Mouse (Mus musculus): ENCODE measurements around the gene Pick1. TPM values are rescaled to one million over a fixed set of nuclear protein-coding genes. Genes with fewer than 3 reads are reported as not detected.

Gene Pick1
- 10 to 100 TPM; 33.6 to 35.0 TPM for total RNA-seq (2021)
- long read RNA-seq, experiment 1, transcript Pick1-201 (13 exons, 1,977 nt): major isoform, 10 of 24 reads
- long read RNA-seq, experiment 1, partial matches to known transcripts: 4 of 24 reads
- long read RNA-seq, experiment 1, other reads (novel, unspliced or antisense): 8 of 24 reads
- long read RNA-seq, experiment 2, transcript Pick1-201 (13 exons, 1,977 nt): major isoform, 23 of 38 reads
- long read RNA-seq, experiment 2, partial matches to known transcripts: 9 of 38 reads
- long read RNA-seq, experiment 2, other reads (novel, unspliced or antisense): 5 of 38 reads

DNA sequence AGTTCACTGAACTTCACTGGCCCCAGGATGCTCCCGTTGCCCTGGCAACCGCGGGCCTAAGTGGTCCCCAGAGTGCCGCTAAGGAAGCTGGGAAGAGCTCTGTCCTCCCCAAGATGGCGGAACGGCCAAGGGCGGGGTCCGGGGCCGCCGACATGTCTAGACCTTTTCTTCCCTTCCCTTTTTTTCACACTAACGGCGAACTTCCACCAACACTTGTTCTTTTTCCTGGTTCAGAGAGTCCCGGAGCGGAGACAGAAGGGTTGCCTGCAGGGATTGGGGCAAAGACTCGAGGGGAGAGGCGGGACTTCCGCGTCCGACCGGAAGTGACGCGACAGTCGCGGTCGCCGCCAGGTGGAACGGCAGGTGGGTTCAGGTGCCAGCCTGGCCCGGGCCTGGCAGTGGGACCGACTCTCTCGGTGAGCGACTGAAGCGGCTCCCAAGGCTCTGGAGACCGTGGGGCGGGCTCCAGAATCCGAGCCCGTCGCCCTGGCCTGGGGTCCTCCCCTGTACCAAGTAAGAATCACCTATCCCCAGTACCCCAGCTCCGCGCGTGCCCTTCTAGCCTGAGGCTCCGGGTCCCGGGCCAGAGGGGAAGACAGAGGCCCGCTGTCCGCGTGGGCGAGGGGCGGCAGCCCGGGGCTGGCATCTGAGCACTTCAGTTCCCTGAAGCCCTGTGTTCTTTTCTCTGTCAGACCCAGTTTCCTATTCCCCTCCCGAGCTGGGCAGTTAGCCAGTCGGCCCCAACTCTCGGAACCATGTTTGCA lies at the start of gene Pick1, which contains the start of gene Gm49486:
Gene Pick1, plus strand, starts transcription at position 116 of the 764 bp plus-strand sequence.
Gene Gm49486, plus strand, starts transcription at position 334 of the 764 bp plus-strand sequence.
- Histone ChIP-seq H3K4me3 (peak within 1 kb of the TSS; percentile 83), H3K27ac (peak within 1 kb of the TSS; percentile 98)
- no peak for TF ChIP-seq CTCF (IDR thresholded peaks at IDR 0.05)
- peak; percentile 93 for DNase-seq
- intact Hi-C loops (cut with DNase I): no loop called here

DNA sequence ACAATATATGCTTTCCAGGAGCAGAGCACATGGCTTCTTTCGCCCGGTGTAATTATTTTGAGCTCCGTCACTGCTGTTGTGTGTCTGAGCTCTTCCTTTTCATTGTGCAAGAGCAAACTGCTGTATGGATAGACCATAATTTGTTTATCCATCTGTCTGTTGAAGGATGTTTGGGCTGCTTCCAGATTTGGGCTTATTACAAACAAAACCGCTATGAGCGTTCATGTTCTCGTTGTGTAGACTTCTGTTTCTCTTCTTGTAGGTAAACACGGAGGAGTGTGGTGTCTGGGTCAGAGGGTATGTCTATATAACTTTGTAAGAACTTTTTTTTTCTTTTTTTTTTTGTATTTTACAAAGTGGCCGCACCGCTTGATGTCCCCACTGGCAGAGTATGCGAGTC lies 43.8 kb upstream of the Pick1 start:
- no peak for TF ChIP-seq CTCF (IDR thresholded peaks at IDR 0.05)
- DNase-seq: no peak
- Histone ChIP-seq H3K4me3 (no peak overlapping the region), H3K27ac (no peak overlapping the region)
- intact Hi-C loops (cut with DNase I): no loop called here

DNA sequence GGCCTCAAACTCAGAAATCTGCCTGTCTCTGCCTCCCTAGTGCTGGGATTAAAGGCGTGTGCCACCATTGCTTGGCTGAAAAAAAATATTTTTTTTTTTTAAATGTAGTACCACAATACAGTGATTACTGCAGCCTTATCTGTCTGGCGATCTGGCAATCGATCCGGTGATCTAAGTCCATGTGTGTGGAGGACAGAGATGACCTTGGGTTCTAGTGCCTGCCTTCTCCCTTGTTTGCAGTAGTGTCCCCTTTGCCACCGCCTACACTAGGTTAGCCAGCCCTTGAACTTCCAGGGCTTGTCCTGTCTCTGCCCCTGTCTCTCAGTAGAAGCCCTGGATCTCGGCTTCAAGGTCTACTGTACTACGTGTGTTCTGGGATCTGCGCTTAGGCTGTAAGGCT lies 41.2 kb upstream of the Pick1 start:
- Histone ChIP-seq H3K27ac (no peak overlapping the region), H3K4me3 (no peak overlapping the region)
- TF ChIP-seq CTCF (IDR thresholded peaks at IDR 0.05): no peak
- DNase-seq: no peak
- intact Hi-C loops (cut with DNase I): no loop called here

DNA sequence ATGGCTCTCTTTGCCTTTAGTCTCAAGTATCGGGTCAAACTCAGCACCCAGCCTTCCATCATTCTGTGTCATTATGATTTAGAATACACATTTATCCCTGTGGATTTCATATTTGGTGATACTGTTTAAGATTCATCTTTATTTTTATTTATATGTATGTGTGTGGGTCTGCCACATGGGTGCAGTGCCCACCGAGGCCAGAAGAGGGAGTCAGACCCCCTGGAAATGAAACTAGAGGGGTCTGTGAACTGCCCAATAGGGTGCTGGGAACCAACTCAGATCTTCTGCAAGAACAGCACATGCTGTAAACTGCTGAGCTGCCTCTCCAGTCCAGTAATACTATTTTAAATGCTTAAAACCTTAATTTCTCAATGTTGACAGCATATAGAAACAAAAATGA lies 37.5 kb upstream of the Pick1 start:
- intact Hi-C loops (cut with DNase I): no loop called here
- no peak for DNase-seq
- no peak for TF ChIP-seq CTCF (IDR thresholded peaks at IDR 0.05)
- H3K27ac ChIP-seq: no peak overlapping the region
- no peak overlapping the region for H3K4me3 ChIP-seq

DNA sequence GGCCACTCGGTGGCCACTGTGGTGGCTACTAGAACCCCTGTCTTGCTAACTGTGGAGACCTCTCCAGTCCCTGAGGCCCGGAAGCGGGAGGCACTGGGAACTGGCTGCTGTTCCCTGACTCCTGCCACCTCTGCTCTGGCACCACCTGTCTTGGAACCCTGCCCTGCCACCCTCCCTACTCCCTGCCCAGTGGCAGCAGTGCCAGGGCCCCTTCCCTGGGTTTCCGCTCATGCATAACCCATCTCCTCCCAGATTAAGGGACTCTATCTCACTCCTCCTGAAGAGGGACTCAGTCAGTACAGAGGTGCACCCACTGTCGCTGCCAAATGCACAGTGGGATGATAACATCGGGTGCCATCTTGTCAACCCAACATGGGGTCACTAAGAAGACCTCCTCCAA lies 36.5 kb upstream of the Pick1 start:
- intact Hi-C loops (cut with DNase I): no loop called here
- DNase-seq: no peak
- H3K27ac ChIP-seq: peak overlapping the region; percentile 46; the same call in 1 of the 2 replicates

DNA sequence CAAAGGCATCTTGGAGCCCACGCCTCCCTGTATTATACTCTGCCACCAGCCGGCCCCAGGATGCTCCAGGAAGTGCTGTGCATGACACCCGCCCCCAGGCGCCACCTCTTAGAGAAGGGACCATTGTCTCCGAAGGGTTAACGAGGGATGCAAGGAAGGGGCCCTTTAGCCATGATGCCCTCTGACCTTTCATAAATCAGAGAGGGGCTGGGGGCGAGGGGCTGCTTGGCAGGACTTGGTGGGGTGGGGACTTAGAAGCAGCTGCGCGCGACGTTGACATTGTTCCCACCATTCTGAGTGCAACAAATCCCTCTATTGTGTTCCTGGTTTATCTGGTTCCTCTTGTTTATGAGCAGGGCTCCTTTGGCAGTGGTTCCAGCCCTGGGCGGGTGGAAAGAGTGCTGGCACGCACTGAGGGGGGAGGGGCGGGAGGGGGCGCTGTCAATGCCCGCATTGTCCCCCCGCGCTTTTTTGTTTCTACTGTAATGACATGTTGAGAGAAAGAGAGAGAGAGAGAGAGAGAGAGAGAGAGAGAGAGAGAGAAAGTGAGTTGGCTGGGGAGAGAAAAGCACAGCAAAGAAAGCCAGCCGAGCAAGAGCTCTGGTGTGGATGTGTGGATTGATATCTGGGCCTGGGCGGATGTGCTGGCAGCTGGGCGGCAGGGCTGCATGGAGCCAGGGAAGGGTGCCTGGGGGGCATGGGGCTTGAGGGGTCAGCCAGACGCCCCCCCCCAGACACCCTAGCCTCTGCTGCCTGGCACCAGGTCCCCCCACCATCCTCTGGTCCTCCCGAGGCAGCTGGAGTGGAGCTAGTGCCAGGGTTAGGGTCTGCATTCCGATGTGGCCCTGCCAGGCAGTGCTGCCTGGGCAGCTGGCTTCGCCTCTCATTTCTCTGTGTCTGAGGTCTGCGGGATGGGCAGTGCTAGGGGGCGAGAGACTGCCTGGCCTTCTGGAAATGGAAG lies 35.8 kb upstream of the Pick1 start:
- Histone ChIP-seq H3K27ac (peak overlapping the region; percentile 68), H3K4me3 (no peak overlapping the region)
- intact Hi-C loops (cut with DNase I): no loop called here
- TF ChIP-seq CTCF (IDR thresholded peaks at IDR 0.05): no peak
- peak; percentile 43 for DNase-seq

More for the DNA sequence above, 36.5 kb upstream of the Pick1 start:
- no peak for TF ChIP-seq CTCF (IDR thresholded peaks at IDR 0.05)
- H3K4me3 ChIP-seq: no peak overlapping the region

DNA sequence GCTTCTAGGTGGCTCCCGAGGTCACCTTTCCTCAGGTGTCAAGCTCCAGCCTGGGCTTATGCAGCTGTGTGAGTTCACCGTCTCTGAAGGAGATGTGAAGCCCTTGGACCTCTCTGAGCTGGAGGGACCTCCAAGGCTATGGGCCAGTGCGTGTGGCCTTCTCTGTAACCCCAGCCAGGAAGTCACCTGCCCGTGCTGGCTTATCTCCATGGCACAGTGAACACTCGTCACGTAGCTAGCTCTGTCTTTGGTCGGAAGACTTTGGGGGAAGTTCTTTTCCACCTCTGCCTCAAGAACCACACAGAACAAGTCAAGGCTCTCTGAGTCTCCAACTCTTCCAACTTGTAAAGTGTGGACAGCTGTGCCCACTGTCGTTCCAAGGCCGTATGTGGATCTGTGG lies 34.9 kb upstream of the Pick1 start:
- H3K27ac ChIP-seq: peak overlapping the region; percentile 68

DNA sequence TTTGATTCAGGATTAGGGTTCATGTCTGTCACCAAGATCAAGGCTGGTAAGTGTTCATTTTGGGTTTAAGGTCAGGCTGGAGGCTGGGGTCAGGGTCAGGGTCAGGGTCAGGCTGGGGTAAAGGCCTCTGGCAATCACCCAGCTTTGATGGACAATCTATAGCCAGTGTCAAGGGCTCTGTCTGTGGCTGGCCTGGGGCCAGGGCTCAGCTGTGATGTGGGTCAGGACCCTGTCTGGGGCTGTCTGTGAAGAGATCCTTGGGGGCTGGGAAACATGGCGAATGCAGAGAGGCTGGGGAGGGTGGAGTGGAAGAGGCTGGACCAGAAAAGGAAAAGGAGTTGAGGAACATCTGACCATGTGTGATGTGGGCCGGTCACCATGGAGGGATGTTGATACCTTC lies 34.0 kb upstream of the Pick1 start:
- no peak for DNase-seq
- no peak for TF ChIP-seq CTCF (IDR thresholded peaks at IDR 0.05)
- intact Hi-C loops (cut with DNase I): no loop called here
- Histone ChIP-seq H3K4me3 (no peak overlapping the region), H3K27ac (no peak overlapping the region)

More for the DNA sequence above, 34.9 kb upstream of the Pick1 start:
- DNase-seq: no peak
- H3K4me3 ChIP-seq: no peak overlapping the region
- intact Hi-C loops (cut with DNase I): no loop called here
- no peak for TF ChIP-seq CTCF (IDR thresholded peaks at IDR 0.05)

DNA sequence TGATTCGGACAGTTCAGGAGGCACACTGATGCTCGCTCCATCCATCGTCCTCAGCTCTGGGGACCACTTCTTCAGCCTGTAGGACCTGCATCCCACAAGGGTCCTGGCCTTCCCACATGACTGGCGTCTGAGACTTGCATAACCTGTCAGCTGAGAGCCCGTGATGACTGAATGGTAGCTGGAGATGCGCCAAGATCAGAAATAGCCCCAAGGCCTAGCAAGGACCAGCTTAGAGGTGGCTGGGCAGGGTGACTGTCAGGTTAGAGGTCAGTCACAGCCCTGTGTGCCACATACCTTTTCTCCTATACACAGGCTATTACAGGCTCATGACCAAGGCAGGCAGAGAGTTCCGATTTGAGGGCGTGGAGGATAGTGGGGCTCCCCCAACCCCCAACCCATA lies 33.5 kb upstream of the Pick1 start:
- DNase-seq: peak; percentile 67
- no peak for TF ChIP-seq CTCF (IDR thresholded peaks at IDR 0.05)
- Histone ChIP-seq H3K27ac (peak overlapping the region; percentile 38), H3K4me3 (no peak overlapping the region)
- intact Hi-C loops (cut with DNase I): no loop called here

DNA sequence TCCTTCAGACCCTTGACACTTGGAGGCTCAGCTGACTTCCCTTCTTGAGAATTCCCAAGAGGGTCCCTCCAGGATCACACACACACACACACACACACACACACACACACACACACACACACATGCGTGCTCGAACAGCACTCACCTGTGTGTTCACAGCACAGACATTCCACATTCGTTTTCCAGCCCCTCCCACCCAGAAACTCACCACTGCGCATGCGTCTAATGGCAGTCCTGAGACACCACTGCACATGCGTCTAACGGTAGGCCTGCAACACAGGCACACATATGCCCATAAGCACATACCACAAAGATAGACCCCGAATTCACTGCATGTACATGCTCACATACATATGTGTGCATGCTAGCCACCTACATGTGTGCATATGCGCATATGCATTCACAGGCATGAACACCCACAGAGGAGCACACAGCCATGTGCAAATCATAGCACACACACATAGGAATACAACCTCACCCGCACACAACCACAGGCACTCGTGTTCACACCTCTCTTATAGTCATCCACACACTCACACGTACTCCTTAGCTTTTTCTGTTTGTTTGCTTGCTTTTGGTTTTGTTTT lies 29.5 kb upstream of the Pick1 start:
- Histone ChIP-seq H3K27ac (no peak overlapping the region), H3K4me3 (no peak overlapping the region)
- no peak for TF ChIP-seq CTCF (IDR thresholded peaks at IDR 0.05)
- no peak for DNase-seq
- intact Hi-C loops (cut with DNase I): no loop called here

DNA sequence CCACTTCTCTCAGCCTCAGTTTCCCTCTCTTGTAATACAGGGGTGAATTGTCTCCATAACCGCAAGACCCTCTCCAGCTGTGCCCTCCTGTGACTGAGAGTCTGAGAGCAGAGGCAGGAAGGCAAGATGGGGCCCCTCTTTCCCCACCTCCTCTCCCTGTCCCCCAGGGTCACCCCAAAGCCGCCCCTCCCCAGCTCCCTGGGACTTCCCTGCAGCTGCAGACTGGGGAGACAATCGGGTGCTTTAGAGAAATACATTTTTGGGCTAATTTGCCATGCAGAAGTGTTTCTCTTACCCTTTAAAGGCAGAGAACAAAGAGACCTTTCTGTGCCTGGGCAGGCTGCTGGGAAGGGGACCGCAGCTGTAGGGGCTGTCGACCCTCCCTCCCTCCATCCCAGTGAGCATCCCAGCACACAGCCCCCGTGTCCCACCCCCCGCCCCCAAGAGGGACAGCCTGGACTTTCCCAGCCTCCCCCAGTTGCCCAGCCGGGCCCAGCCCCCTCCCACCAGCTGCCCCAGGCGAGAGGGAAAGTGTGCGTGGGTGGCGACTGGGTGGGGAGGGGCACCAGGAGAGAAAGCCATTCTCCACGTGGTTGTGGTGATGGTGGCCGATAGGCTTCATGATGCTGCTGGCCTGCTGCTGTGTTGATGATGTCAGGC lies 27.4 kb upstream of the Pick1 start:
- Histone ChIP-seq H3K4me3 (no peak overlapping the region), H3K27ac (peak overlapping the region; percentile 38; the same call in 1 of the 2 replicates)
- no peak for DNase-seq
- intact Hi-C loops (cut with DNase I): no loop called here
- TF ChIP-seq CTCF (IDR thresholded peaks at IDR 0.05): no peak

DNA sequence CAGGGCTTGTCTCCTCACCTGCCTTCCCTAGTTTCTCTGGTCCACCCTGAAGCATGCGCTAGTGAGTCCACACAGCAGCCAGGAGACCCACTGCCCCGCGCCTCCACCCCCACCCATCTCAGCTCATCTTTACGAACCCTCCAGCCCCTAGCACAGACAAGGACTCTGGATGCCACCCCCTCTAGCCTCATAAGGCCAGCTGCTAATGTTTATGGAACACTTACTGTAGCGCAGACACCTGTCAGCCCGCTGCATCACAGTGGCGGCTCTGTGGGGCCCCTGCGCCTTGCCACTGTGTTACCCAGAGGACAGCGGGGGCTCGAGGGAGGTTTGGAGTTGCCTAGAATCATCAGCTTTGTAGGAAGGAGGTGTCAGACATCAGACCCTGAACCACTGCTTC lies 26.4 kb upstream of the Pick1 start:
- no peak for DNase-seq
- intact Hi-C loops (cut with DNase I): no loop called here
- no peak for TF ChIP-seq CTCF (IDR thresholded peaks at IDR 0.05)
- Histone ChIP-seq H3K4me3 (no peak overlapping the region), H3K27ac (no peak overlapping the region)
